ENCODE assay signal across 13 mouse cellular contexts in the genomic region with DNA sequence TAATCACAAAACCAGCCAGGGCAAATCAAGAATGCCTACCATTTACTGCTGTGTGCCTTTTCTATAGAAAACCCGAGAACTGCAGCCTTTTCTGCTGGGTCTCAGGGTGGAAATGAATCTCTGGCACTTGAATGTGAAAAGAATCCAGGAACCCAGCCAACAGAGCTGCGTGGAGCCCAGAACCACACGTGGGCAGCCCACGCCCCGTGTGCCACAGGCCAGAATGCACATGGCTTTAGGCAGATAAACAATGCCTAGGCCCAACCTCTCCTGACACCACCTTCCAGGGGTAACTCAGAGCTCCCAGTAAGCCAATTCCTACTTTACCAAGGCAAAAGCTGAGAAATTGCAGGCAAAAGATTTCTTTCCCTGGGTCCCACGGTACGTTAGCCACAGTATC. TPM values are rescaled to one million over a fixed set of nuclear protein-coding genes. Genes with fewer than 3 reads are reported as not detected.
DNase-seq lines count a peak whose midpoint lies in the region; ATAC-seq lines count a peak whose summit lies in the region.
"Had no signal": no experiment of that assay in that cellular context is flagged by ENCODE, and none has a peak within 500 bp of the region (broad histone marks: within the 10 kb centered on the region; RNA-seq: fewer than 3 reads in every experiment).

No protein-coding gene starts in this region.

- H3K9me3 ChIP-seq in forebrain, embryonic 10.5 days = peaks cover 7% of the 10 kb centered on the region; the same call in 1 of the 2 replicates
- H3K9me3 ChIP-seq in forebrain, embryonic 11.5 days (ENCODE audit: control insufficient read depth, low read length) = no peaks in the 10 kb centered on the region
- H3K9me3 ChIP-seq: liver, embryonic 12.5 days had no signal

- no peak overlapping the region for H3K4me2 ChIP-seq in forebrain, embryonic 11.5 days (ENCODE audit: low read depth, low read length, severe bottlenecking)
- H3K4me2 ChIP-seq: liver, embryonic 12.5 days had no signal

- H3K4me3 ChIP-seq in forebrain, embryonic 10.5 days = no peak overlapping the region
- no peak overlapping the region for H3K4me3 ChIP-seq in forebrain, embryonic 11.5 days (ENCODE audit: low read depth, low read length)
- H3K4me3 ChIP-seq: liver, embryonic 12.5 days had no signal

- 0 out of 2 replicates have a peak, but pooled peaks cover 5% of the 10 kb centered on the region for H3K27me3 ChIP-seq in forebrain, embryonic 10.5 days (ENCODE audit: poor library complexity, severe bottlenecking)
- H3K27me3 ChIP-seq in forebrain, embryonic 11.5 days (ENCODE audit: control insufficient read depth, insufficient read depth, low read length) = no peaks in the 10 kb centered on the region

- WGBS in forebrain, embryonic 10.5 days = 84% methylated on average over 7 of the region's 7 CpGs
- WGBS in forebrain, embryonic 11.5 days = 80% methylated on average over 7 of the region's 7 CpGs

- no peak for ATAC-seq in forebrain, embryonic 11.5 days (replicated peaks; ENCODE audit: low FRiP score)
- ATAC-seq: inflammation-experienced regulatory T-cells, adult 6 months; liver, embryonic 12.5 days; midbrain, embryonic 16.5 days had no signal

- peaks cover 17% of the 10 kb centered on the region for H3K4me1 ChIP-seq in forebrain, embryonic 10.5 days
- no peaks in the 10 kb centered on the region for H3K4me1 ChIP-seq in forebrain, embryonic 11.5 days (replicated peaks; ENCODE audit: control insufficient read depth, insufficient read depth, low read length)

- no peak overlapping the region for H3K9ac ChIP-seq in forebrain, embryonic 11.5 days (ENCODE audit: low read length)
- H3K9ac ChIP-seq: liver, embryonic 12.5 days had no signal

- peak overlapping the region; percentile 40; the same call in 1 of the 2 replicates for H3K27ac ChIP-seq in forebrain, embryonic 10.5 days
- no peak overlapping the region for H3K27ac ChIP-seq in forebrain, embryonic 11.5 days (ENCODE audit: low read depth, low read length)
- H3K27ac ChIP-seq: liver, embryonic 12.5 days had no signal

- 0 out of 2 replicates have a peak, but pooled peaks cover 3% of the 10 kb centered on the region for H3K36me3 ChIP-seq in forebrain, embryonic 10.5 days (replicated peaks)
- H3K36me3 ChIP-seq in forebrain, embryonic 11.5 days (ENCODE audit: control insufficient read depth, insufficient read depth, low read length) = no peaks in the 10 kb centered on the region
- H3K36me3 ChIP-seq: liver, embryonic 12.5 days had no signal

- DNase-seq in forebrain, embryonic 10.5 days (ENCODE audit: extremely low spot score, low spot score) = no peak
- no peak for DNase-seq in forebrain, embryonic 11.5 days (ENCODE audit: low spot score)
- peak; percentile 39 for DNase-seq in lung, postnatal 36 days
- no peak for DNase-seq in lung, postnatal 14 days
- DNase-seq in layer of hippocampus, adult 9-11 months = peak; percentile 81
- peak; percentile 64 to 72 for DNase-seq in right cerebral cortex, postnatal 10 days (ENCODE audit: low spot score in 2 of 2)
- DNase-seq in embryo, embryonic 9.5 days (ENCODE audit: extremely low spot score) = no peak
- no peak for DNase-seq in thymus, postnatal 4 days
- DNase-seq: cerebellum, adult 8-10 months; gastrocnemius, postnatal 14 days had no signal

RNA-seq across cellular contexts. Expression of gene Clmn, which starts 5.7 kb away (rescaled TPM):
- 1.6 and 2.1 TPM in 2 replicates for polyA plus RNA-seq in forebrain, embryonic 10.5 days (2016; fragmentation: Nextera tagmentation; extraction: Ambion mirVana)
- 2.8 and 3.2 TPM in 2 replicates for polyA plus RNA-seq in forebrain, embryonic 11.5 days (2014; fragmentation: Nextera tagmentation; extraction: Ambion mirVana)

Comparison
In these comparisons a context has a peak if more than half of its experiments do, and no peak if none do; other contexts are left out.
1. DNase-seq: peak in lung, postnatal 36 days (single experiment), layer of hippocampus, adult 9-11 months (single experiment) and right cerebral cortex, postnatal 10 days (2 of 2); none in forebrain, embryonic 10.5 days (single experiment), forebrain, embryonic 11.5 days (single experiment), lung, postnatal 14 days (single experiment), embryo, embryonic 9.5 days (single experiment) and thymus, postnatal 4 days (single experiment).